Mouse (Mus musculus) bone marrow, adult 2 months (tissue): ENCODE results near the gene Josd1.

ENCODE experiments used
- CTCF ChIP-seq: fragments of 200-500 bp; IDR thresholded peaks from 2 replicates; pipeline ENCODE4 v1.5.1; 2011; ENCODE audit warnings: low read length, control low read depth; ENCODE audit not compliant: control insufficient read depth, insufficient read depth
- POLR2A ChIP-seq: fragments of 200-500 bp; IDR thresholded peaks from 2 replicates; pipeline ENCODE4 v1.6.1; 2011; ENCODE audit warnings: low read depth, mild to moderate bottlenecking, control low read depth, low read length, borderline replicate concordance; ENCODE audit not compliant: control insufficient read depth

DNA sequence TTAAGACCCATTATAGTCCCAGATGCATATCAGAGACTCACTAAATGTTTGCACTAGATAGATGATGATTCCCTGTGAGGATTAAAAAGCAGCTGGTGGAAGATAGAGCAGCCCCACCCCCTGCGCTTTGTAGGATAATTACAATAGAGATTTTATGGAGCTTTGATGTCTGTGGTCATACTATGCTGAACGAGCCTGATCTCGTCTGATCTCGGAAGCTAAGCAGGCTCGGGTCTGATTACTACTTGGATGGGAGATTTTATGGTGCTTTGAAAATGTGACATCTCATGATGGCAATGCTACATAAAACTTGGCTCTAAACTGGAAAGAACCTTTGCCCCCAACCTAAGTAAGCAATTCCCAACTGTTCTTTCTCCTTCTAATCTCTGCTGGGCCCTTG lies 4.6 kb upstream of the Josd1 start:
- TF ChIP-seq CTCF = no peak
- no peak for TF ChIP-seq POLR2A
